Mouse (Mus musculus): Measurements from ENCODE around the gene Gm20388. TPM values are rescaled to one million over a fixed set of nuclear protein-coding genes. Genes with fewer than 3 reads are reported as not detected.

Gm20388 gene
- polyA plus RNA-seq (2015; fragmentation: Nextera tagmentation; extraction: Ambion mirVana), result 4.4 and 10.3 TPM in 2 replicates

GRCm38 (mm10) chr8:119910547-119911257 lies at the start of gene Gm20388:
Gene Gm20388 (plus strand): TSS chr8:119910841.
- H3K9ac ChIP-seq (replicated peaks), result peak within 1 kb of the TSS; percentile 92
- H3K4me3 ChIP-seq (replicated peaks), result peak within 1 kb of the TSS; percentile 88
- 0 out of 2 replicates have a peak, but pooled peaks cover 3% of the 10 kb centered on the region for H3K27me3 ChIP-seq
- ATAC-seq, result peak; percentile 98
- under 1% methylated on average over 96 of the region's 97 CpGs for WGBS
- H3K27ac ChIP-seq, result peak within 1 kb of the TSS; percentile 94
- no peaks in the 10 kb centered on the region for H3K9me3 ChIP-seq
- H3K4me2 ChIP-seq (replicated peaks), result peak within 1 kb of the TSS; percentile 84
- peaks cover 48% of the 10 kb centered on the region for H3K4me1 ChIP-seq (replicated peaks)
- no peaks in the 10 kb centered on the region for H3K36me3 ChIP-seq

GRCm38 (mm10) chr8:119861706-119862389 lies 48.8 kb upstream of the Gm20388 start, which contains the start of gene Klhl36:
Gene Klhl36 (plus strand): TSS chr8:119862266.
- WGBS, result under 1% methylated on average over 35 of the region's 35 CpGs
- H3K4me3 ChIP-seq (replicated peaks), result peak within 1 kb of the TSS; percentile 78
- ATAC-seq, result peak; percentile 97
- peaks cover 4% of the 10 kb centered on the region; the same call in 1 of the 2 replicates for H3K27me3 ChIP-seq
- peak within 1 kb of the TSS; percentile 87 for H3K4me2 ChIP-seq (replicated peaks)
- H3K27ac ChIP-seq, result peak within 1 kb of the TSS; percentile 58; the same call in 1 of the 2 replicates
- H3K9ac ChIP-seq (replicated peaks), result peak within 1 kb of the TSS; percentile 81
- peaks cover 17% of the 10 kb centered on the region for H3K4me1 ChIP-seq (replicated peaks)
- H3K9me3 ChIP-seq, result no peaks in the 10 kb centered on the region
- H3K36me3 ChIP-seq, result 0 out of 2 replicates have a peak, but pooled peaks cover 3% of the 10 kb centered on the region

GRCm38 (mm10) chr8:119862390-119862734 lies 48.3 kb upstream of the Gm20388 start:
- Histone ChIP-seq H3K27me3 (peaks cover 4% of the 10 kb centered on the region; the same call in 1 of the 2 replicates), H3K4me1 (replicated peaks) (peaks cover 17% of the 10 kb centered on the region), H3K4me2 (replicated peaks) (peak overlapping the region; percentile 87), H3K4me3 (replicated peaks) (peak overlapping the region; percentile 78), H3K9ac (replicated peaks) (peak overlapping the region; percentile 81), H3K36me3 (0 out of 2 replicates have a peak, but pooled peaks cover 3% of the 10 kb centered on the region), H3K9me3 (no peaks in the 10 kb centered on the region), H3K27ac (peak overlapping the region; percentile 58; the same call in 1 of the 2 replicates)
- ATAC-seq, result no peak
- WGBS, result 1% methylated on average over 19 of the region's 19 CpGs

- 10% methylated on average over 6 of the region's 6 CpGs for WGBS
Observed at GRCm38 (mm10) chr8:119862749-119863148, 47.9 kb upstream of the Gm20388 start.

GRCm38 (mm10) chr8:119869616-119870015 lies 41.0 kb upstream of the Gm20388 start:
- peaks cover 54% of the 10 kb centered on the region for H3K36me3 ChIP-seq
- no peak overlapping the region for H3K4me2 ChIP-seq (replicated peaks)
- H3K4me3 ChIP-seq (replicated peaks), result no peak overlapping the region
- peaks cover 8% of the 10 kb centered on the region for H3K9me3 ChIP-seq
- 80% methylated on average over 20 of the region's 20 CpGs for WGBS
- H3K27me3 ChIP-seq, result no peaks in the 10 kb centered on the region
- no peaks in the 10 kb centered on the region for H3K4me1 ChIP-seq (replicated peaks)
- ATAC-seq, result no peak
- no peak overlapping the region for H3K27ac ChIP-seq
- H3K9ac ChIP-seq (replicated peaks), result no peak overlapping the region

More at GRCm38 (mm10) chr8:119862749-119863148, 47.9 kb upstream of the Gm20388 start:
- peak overlapping the region; percentile 87 for H3K4me2 ChIP-seq (replicated peaks)
- no peak overlapping the region for H3K27ac ChIP-seq
- H3K27me3 ChIP-seq, result peaks cover 4% of the 10 kb centered on the region; the same call in 1 of the 2 replicates
- no peaks in the 10 kb centered on the region for H3K9me3 ChIP-seq
- peak overlapping the region; percentile 81 for H3K9ac ChIP-seq (replicated peaks)
- peak overlapping the region; percentile 78 for H3K4me3 ChIP-seq (replicated peaks)
- H3K36me3 ChIP-seq, result 0 out of 2 replicates have a peak, but pooled peaks cover 3% of the 10 kb centered on the region
- peaks cover 17% of the 10 kb centered on the region for H3K4me1 ChIP-seq (replicated peaks)
- no peak for ATAC-seq

GRCm38 (mm10) chr8:119873181-119873580 lies 37.5 kb upstream of the Gm20388 start:
- peaks cover 78% of the 10 kb centered on the region for H3K36me3 ChIP-seq
- no peak for ATAC-seq
- no peaks in the 10 kb centered on the region for H3K27me3 ChIP-seq
- no peaks in the 10 kb centered on the region for H3K4me1 ChIP-seq (replicated peaks)
- no peak overlapping the region for H3K9ac ChIP-seq (replicated peaks)
- H3K4me3 ChIP-seq (replicated peaks), result no peak overlapping the region
- 98% methylated on average over 1 of the region's 1 CpGs for WGBS
- H3K27ac ChIP-seq, result no peak overlapping the region
- H3K4me2 ChIP-seq (replicated peaks), result no peak overlapping the region
- H3K9me3 ChIP-seq, result peaks cover 8% of the 10 kb centered on the region

- Histone ChIP-seq H3K27ac (no peak overlapping the region), H3K4me3 (replicated peaks) (no peak overlapping the region), H3K4me1 (replicated peaks) (peaks cover 7% of the 10 kb centered on the region; the same call in 1 of the 2 replicates), H3K36me3 (peaks cover 21% of the 10 kb centered on the region), H3K9me3 (no peaks in the 10 kb centered on the region), H3K4me2 (replicated peaks) (no peak overlapping the region), H3K9ac (replicated peaks) (no peak overlapping the region), H3K27me3 (no peaks in the 10 kb centered on the region)
- ATAC-seq, result no peak
- WGBS, result 73% methylated on average over 6 of the region's 6 CpGs
Observed at GRCm38 (mm10) chr8:119881301-119881700, 29.3 kb upstream of the Gm20388 start.

GRCm38 (mm10) chr8:119881917-119882316 lies 28.7 kb upstream of the Gm20388 start:
- Histone ChIP-seq H3K27ac (no peak overlapping the region), H3K4me2 (replicated peaks) (no peak overlapping the region), H3K4me3 (replicated peaks) (no peak overlapping the region), H3K27me3 (no peaks in the 10 kb centered on the region), H3K36me3 (peaks cover 15% of the 10 kb centered on the region), H3K4me1 (replicated peaks) (peaks cover 7% of the 10 kb centered on the region; the same call in 1 of the 2 replicates), H3K9me3 (no peaks in the 10 kb centered on the region), H3K9ac (replicated peaks) (no peak overlapping the region)
- ATAC-seq, result no peak
- WGBS, result 80% methylated on average over 8 of the region's 8 CpGs

- no peak overlapping the region for H3K27ac ChIP-seq
- no peak overlapping the region for H3K4me3 ChIP-seq (replicated peaks)
- no peaks in the 10 kb centered on the region for H3K27me3 ChIP-seq
- ATAC-seq, result no peak
- peaks cover 3% of the 10 kb centered on the region; the same call in 1 of the 2 replicates for H3K36me3 ChIP-seq
- H3K9ac ChIP-seq (replicated peaks), result no peak overlapping the region
- H3K9me3 ChIP-seq, result no peaks in the 10 kb centered on the region
- H3K4me1 ChIP-seq (replicated peaks), result peaks cover 13% of the 10 kb centered on the region
- H3K4me2 ChIP-seq (replicated peaks), result no peak overlapping the region
- WGBS, result 95% methylated on average over 7 of the region's 7 CpGs
Observed at GRCm38 (mm10) chr8:119883281-119883680, 27.4 kb upstream of the Gm20388 start.

GRCm38 (mm10) chr8:119885612-119886011 lies 25.0 kb upstream of the Gm20388 start:
- no peaks in the 10 kb centered on the region for H3K36me3 ChIP-seq
- 0 out of 2 replicates have a peak overlapping the region, but pooled peaks have one; percentile 7 for H3K27ac ChIP-seq
- H3K4me2 ChIP-seq (replicated peaks), result no peak overlapping the region
- peaks cover 13% of the 10 kb centered on the region for H3K4me1 ChIP-seq (replicated peaks)
- no peaks in the 10 kb centered on the region for H3K9me3 ChIP-seq
- no peaks in the 10 kb centered on the region for H3K27me3 ChIP-seq
- ATAC-seq, result no peak
- H3K9ac ChIP-seq (replicated peaks), result no peak overlapping the region
- WGBS, result 27% methylated on average over 3 of the region's 3 CpGs
- H3K4me3 ChIP-seq (replicated peaks), result no peak overlapping the region

GRCm38 (mm10) chr8:119887130-119887529 lies 23.5 kb upstream of the Gm20388 start:
- H3K4me3 ChIP-seq (replicated peaks), result no peak overlapping the region
- H3K4me2 ChIP-seq (replicated peaks), result no peak overlapping the region
- H3K27me3 ChIP-seq, result no peaks in the 10 kb centered on the region
- peaks cover 13% of the 10 kb centered on the region for H3K4me1 ChIP-seq (replicated peaks)
- ATAC-seq, result no peak
- H3K36me3 ChIP-seq, result no peaks in the 10 kb centered on the region
- no peaks in the 10 kb centered on the region for H3K9me3 ChIP-seq
- H3K27ac ChIP-seq, result no peak overlapping the region
- H3K9ac ChIP-seq (replicated peaks), result no peak overlapping the region
- WGBS, result 95% methylated on average over 3 of the region's 3 CpGs

GRCm38 (mm10) chr8:119888012-119888411 lies 22.6 kb upstream of the Gm20388 start:
- H3K27ac ChIP-seq, result no peak overlapping the region
- ATAC-seq, result peak; percentile 43; the same call in 1 of the 2 replicates

More at GRCm38 (mm10) chr8:119888012-119888411, 22.6 kb upstream of the Gm20388 start:
- no peaks in the 10 kb centered on the region for H3K27me3 ChIP-seq
- H3K4me3 ChIP-seq (replicated peaks), result no peak overlapping the region
- no peak overlapping the region for H3K4me2 ChIP-seq (replicated peaks)
- H3K36me3 ChIP-seq, result no peaks in the 10 kb centered on the region
- H3K9me3 ChIP-seq, result no peaks in the 10 kb centered on the region
- peaks cover 13% of the 10 kb centered on the region for H3K4me1 ChIP-seq (replicated peaks)
- WGBS, result 48% methylated on average over 4 of the region's 4 CpGs
- no peak overlapping the region for H3K9ac ChIP-seq (replicated peaks)

Data from midbrain, embryonic 13.5 days (tissue).